Mouse (Mus musculus) heart, postnatal 25 days (tissue): Measurements from ENCODE around the gene Stat5b. TPM values are rescaled to one million over a fixed set of nuclear protein-coding genes. Genes with fewer than 3 reads are reported as not detected.
A peak's percentile ranks its signal among the peaks of the same experiment; 100 is the strongest.

ENCODE experiments used
- DNase-seq: peaks from one replicate; pipeline ENCODE4 v3.0.0; 2022; ENCODE audit warnings: low spot score
- intact Hi-C: fragments of 180-260 bp; cut with DNase I; formaldehyde crosslinking; loops from one replicate; pipeline ENCODE4 v1.15.1; 2025
- total RNA-seq, 2 experiments: library from RNA; stranded (reverse); gene quantifications; 2 replicates each; pipeline ENCODE4 v1.2.3; 2021

The Stat5b gene
- total RNA-seq, 2 experiments from 2014 or later = 67.6 to 68.9 TPM

DNA sequence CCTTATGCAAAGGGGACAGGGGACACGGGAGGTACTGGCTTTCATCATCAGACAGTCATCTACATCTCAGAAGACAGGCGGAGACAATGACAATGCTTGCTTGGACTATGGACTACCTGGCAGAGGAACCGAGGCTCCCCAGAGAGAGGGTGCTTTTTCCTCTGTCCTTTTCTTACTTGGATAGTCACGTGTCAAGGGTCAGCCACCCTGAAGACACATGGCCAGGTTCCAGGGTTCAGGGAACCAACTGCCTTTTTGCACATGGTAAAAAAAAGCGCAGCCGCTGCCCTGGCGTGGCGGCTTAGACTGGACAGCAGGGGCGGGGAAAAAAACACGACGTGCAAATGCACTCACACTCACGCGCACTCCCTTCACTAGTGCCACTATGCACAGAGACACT, 68.0 kb downstream of the Stat5b start:
- intact Hi-C loops = no loop called here
- DNase-seq = no peak

- intact Hi-C loops = no loop called here
- no peak for DNase-seq
These were observed 68.6 kb downstream of the Stat5b start for GRCm38 (mm10) chr11:100781763-100782475.

- intact Hi-C loops = no loop called here
These were observed 70.3 kb downstream of the Stat5b start for GRCm38 (mm10) chr11:100780247-100780646.

GRCm38 (mm10) chr11:100778069-100778468, 72.5 kb downstream of the Stat5b start:
- no peak for DNase-seq

More at GRCm38 (mm10) chr11:100780247-100780646, 70.3 kb downstream of the Stat5b start:
- no peak for DNase-seq

GRCm38 (mm10) chr11:100775921-100776320, 74.6 kb downstream of the Stat5b start:
- intact Hi-C loops = no loop called here
- no peak for DNase-seq

More at GRCm38 (mm10) chr11:100778069-100778468, 72.5 kb downstream of the Stat5b start:
- intact Hi-C loops = no loop called here

GRCm38 (mm10) chr11:100774261-100774660, 76.3 kb downstream of the Stat5b start:
- DNase-seq = no peak
- intact Hi-C loops = no loop called here

DNA sequence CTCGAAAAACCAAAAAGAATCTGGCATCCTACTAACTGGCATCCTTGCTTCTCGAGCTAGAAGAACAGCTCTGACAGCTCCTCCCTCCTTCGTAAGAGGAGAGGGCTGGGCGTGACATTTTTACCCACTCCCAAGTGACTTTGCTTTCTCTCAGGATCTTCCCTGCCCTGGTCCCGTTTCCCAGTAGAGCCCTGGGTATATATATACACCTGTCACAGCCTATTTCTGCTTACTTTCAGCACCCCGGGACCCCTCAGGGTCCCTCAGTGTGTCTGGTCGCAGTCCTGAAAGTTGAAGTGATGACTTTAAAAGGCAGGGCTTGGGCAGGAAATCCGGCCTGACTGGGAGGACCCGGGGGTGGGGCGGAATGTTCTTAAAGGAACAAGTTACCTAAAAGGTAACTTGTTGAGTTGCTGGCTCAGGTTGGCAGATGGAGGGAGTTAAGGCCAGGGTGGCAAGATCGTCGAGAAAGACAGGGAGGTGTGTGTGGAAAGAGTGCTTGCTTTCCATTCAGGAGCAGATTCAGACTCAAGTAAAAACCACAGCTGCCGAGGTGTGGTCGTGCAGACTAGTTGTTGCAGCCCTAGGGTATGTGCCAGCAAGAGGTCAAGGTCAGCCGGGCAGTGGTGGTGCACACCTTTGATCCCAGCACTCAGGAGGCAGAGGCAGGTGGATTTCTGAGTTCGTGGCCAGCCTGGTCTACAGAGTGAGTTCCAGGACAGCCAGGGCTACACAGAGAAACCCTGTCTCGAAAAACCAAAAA, 79.7 kb downstream of the Stat5b start, which contains the start of gene Ghdc:
Gene Ghdc, minus strand, starts transcription at position 312 of the 763 bp plus-strand sequence.
- DNase-seq = peak; percentile 73
- intact Hi-C loops = no loop called here

DNA sequence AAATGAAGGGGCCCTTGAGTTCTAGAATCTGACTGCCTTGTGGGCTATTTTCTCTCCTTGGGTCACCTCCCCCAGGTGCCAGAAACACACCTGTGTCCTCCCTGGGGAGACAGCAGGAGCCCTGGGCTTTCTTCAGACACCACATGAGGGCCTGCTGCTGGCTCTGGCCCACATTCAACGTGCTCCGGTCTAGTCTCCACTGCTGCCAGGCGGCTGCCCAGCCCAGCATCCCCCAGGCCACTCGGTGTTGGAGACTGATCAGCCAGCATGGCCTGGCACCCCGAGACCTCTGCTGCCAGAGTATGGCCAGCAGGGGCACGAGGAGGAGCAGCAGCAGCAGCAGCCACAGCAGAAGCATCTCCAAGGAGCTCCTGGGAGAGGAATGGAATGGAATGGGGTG, 80.5 kb downstream of the Stat5b start:
- intact Hi-C loops = no loop called here
- no peak for DNase-seq

- intact Hi-C loops = no loop called here
- no peak for DNase-seq
These were observed 82.7 kb downstream of the Stat5b start for GRCm38 (mm10) chr11:100767871-100768270.

DNA sequence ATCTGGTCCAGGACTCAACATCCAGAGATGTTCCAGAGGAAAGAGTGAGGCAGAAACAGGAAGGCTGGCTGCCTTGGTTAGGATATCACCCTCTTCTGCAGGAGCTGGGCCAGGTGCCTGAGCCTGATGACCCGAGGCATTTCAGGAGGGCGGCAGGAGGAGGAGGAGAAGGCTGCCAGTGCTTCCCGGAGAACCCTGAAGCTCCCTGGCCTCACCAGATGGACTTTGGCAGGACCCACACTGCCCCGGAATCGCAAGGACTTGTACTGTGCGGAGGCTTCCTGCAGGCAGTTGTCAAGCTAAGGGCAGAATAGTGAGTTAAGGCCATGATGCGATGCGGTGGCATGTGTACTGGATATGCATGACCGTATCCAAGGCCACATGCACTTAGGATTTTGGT, 83.8 kb downstream of the Stat5b start:
- DNase-seq = no peak
- intact Hi-C loops = no loop called here

GRCm38 (mm10) chr11:100762831-100763230, 87.7 kb downstream of the Stat5b start, which contains the start of gene Hcrt:
TSS of gene Hcrt (minus strand) at chr11:100762931.
- intact Hi-C loops = loop anchor here (2.0 to 5.0 kb wide), 2 partner anchors 16 to 191 kb away; partner anchors contain the start of gene Cnp
- no peak for DNase-seq

- peak; percentile 73 for DNase-seq
- intact Hi-C loops = loop anchor here (1.0 to 5.0 kb wide), 3 partner anchors 15 to 189 kb away; partner anchors contain the start of gene Cnp
These were observed 88.9 kb downstream of the Stat5b start for GRCm38 (mm10) chr11:100761547-100762045.

DNA sequence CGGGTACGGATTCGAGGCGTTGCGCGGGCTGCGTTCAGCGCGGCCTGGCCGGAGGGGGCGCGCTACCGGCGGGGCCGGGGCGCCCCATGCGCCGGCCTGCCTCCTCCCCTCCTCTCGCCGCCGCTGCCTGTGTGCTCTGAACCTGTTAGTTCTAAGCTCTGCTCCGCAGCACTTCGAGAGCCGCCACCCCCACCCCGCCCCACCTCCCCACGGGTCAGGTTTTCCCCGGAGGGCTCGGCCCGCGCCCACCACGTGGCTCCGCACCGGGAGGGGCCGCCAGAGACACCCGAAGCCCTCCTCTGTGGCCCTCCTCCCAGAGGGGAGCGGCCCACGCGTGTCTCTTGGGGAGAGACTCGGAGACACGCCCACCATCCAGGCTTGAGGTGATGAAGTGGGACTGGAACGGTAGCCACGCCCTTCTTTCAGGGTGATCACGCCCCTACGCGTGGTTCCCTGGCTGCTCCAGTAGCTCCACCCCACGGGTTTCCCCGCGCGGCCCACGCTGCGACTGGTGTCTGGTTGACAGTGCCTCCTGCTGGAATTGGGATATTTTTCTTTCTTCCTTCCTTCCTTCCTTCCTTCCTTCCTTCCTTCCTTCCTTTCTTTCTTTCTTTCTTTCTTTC, 90.8 kb downstream of the Stat5b start, which contains the start of gene Kcnh4:
Gene Kcnh4, minus strand, starts transcription at position 332 of the 623 bp plus-strand sequence.
- DNase-seq = no peak
- intact Hi-C loops = loop anchor here (5.0 kb wide), 1 partner anchor 187 kb away; the partner anchor contains the start of gene Cnp

GRCm38 (mm10) chr11:100758707-100759610, 91.6 kb downstream of the Stat5b start:
- DNase-seq = no peak
- intact Hi-C loops = no loop called here

GRCm38 (mm10) chr11:100757566-100757965, 93.0 kb downstream of the Stat5b start:
- intact Hi-C loops = no loop called here

DNA sequence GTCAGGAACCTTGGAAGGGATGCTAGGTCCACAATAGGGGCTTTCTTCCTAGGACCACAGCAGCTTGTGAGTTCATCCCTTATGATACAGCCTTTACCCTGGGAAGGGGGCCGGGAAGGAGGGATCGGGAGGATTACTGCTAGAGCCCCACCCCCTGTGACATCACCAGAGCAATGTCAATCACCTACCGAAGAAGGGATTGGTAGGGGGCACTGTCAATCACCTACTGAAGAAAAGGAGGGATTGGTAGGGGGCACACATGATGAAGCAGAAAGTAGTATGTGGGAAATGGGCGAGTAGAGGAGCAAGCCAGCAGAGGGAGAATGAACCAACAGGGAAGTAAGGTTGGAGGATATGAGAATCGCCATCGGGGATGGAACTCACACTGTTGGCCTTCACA, 94.0 kb downstream of the Stat5b start:
- intact Hi-C loops = no loop called here
- no peak for DNase-seq

More at GRCm38 (mm10) chr11:100757566-100757965, 93.0 kb downstream of the Stat5b start:
- DNase-seq = no peak

GRCm38 (mm10) chr11:100754693-100755057, 95.8 kb downstream of the Stat5b start:
- intact Hi-C loops = no loop called here
- no peak for DNase-seq

DNA sequence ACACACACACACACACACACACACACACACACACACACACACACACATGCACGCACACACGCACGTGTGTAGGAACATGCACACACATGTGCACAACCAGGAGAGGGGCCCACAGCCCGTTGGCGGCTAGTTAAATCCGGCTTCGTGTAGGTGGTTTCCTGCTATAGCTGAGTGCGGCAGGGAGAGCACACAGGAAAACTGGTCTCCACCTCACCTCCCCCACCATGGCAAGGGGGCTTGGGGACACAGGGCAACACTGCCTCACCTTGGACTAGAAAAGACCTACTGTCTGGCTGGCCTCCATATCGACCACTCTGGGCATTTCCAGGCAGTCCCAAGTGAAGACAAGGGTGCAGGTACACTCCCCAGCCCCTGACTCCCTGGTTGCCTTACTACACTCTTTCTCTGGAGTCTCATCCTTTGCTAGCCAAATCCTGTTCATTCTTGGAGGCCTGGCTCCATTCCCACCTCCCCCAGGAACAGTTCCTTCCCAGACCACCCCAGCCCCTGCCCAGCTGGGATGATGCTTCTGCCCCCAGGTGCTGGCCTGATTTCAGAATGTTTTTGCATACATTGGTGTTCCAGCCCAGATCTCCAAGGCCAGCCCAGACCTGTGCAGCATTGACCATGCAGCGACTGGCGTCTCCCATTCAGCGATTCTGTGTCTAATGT, 96.4 kb downstream of the Stat5b start:
- intact Hi-C loops = no loop called here
- DNase-seq = no peak

DNA sequence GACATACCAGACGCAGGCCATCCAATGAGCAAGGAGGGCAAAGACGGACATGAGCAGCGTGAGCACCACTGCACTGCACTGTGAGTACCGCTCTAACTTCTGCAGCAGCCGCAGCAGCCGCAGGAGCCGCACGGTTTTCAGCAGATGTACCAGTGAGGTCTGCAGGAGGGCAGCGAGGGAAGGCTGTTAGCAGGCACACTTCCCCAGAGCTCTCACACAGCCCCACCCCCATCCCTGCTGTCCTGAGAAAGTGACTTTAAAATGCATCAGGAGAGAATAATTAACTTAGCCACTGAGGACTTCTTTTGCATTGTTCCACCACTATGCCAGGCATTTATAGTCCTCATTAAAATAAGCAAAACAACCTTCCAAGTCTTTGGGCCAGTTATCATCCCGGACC, 98.2 kb downstream of the Stat5b start:
- no peak for DNase-seq
- intact Hi-C loops = no loop called here
